Mouse (Mus musculus): ENCODE data around the gene Mrps33.

DNA sequence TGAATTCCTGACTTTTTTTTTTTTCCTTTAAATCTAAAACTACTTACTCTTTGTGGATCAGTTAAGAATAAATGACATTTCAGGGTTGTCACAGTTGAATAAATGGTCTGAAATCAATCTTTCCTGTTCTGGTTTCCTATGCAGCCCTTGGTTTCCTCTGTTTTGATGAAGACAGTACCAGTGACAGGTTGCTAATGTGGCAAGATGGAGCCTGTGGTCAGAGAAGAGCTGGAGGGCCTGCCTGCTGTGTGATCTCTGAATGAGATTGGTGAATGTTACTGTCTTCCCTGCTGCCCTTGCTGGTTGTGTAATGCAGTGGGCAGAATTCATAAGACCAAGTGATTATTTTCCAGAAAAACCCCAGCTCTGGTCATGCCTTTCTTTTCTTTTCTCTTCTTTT lies 22.4 kb downstream of the Mrps33 start:
- TF ChIP-seq CTCF (IDR thresholded peaks at IDR 0.05; ENCODE audit: control insufficient read depth, insufficient read depth, low read length) (no peak), POLR2A (IDR thresholded peaks at IDR 0.05; ENCODE audit: borderline replicate concordance, control insufficient read depth, low read depth, low read length) (no peak)

Data from bone marrow, adult 2 months (tissue).